Mouse (Mus musculus): ENCODE data around the gene Efna3.

The Efna3 gene

DNA sequence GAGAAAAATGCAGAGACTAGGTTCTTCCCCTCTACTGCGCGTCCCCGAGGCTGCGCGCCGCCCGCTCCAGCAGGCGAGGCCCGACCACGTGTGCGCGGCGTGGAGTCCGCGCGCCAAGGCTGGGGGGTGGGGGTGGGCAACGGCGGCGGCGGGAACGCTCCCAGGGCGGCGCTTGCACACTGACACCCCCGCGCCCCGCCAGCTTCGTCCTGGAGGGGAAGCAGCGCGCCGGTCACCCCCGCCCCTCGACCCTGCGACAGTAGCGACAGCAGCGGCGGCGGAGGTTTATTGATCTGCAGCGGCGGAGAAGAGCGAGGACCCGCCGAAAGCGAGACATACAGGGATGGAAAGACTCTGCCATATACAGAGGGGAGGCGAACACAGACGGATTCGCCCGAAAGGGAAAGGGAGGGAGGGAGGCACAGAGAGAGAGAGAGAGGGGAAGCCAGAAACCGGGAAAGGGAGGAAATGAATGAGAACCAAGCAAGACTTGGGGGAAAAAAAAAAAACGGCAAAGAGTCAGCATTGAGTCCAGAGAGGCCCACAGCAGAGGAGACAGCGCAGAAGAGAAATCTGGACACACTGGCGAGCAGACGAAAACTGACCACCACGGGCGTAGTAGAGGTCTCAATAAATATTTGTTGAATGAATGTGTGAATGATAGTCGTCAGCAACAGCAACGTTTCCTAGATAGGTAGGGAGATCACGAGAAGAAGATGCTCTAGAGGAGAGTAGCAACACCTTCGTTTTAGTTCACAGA, 3.0 kb downstream of the Efna3 start:
- in situ Hi-C loops (cut with MboI; ENCODE audit: unreplicated experiment in 2 of 2) = loop anchor here in 1 of 2 experiments (10.0 kb wide), 1 partner anchor 535 kb away; no protein-coding TSS in a partner anchor

DNA sequence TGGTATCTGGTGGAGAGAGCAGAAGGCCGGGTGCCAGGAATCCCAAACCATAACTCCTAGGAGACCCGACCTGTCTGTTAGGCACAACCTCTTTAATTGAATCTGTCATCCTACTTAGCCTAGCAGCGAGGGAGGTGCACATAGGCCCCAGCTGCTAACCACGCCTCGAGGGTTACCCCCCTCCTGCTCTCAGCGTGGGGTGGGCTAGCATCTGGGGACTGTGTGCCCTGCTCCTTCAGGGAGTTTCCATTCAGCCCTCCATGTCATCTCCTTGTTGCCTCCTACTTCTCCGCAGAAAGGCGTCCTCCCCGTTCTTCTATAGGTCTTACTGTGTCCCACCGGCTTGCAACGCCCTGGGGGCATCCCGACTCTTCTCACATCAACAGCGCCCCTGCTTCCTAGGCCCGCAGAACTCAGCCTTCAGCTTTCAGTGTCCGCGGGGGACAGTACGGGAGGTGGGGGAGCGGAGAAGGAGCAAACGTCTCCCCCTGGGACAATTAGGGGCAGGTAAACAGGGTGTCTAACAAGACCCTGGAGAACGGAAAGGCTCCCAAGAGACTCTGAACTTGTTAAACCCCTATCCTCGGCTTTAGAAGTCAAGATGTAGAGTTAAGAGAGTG, 3.7 kb downstream of the Efna3 start:
- in situ Hi-C loops (cut with MboI; ENCODE audit: unreplicated experiment in 2 of 2) = no loop called here

DNA sequence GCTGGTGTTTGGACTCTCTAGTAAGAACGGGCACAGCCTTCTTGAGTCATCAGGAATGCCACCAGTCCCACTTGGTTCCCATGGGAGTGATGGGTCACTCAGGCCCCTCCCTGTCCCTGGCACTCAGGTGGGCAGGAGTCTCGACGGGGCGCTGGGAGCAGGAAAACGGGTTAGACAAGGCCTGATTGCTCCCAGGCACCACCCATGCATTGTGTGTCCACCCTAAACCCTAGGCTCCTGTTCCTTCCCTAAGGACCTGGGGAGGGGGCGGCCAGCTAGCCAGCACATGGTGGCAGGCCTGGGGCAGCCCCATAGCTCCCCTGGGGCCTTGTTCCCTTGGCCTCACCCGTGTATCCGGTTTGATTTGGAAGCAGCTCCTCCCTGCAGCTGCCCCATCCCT, 4.4 kb downstream of the Efna3 start:
- in situ Hi-C loops (cut with MboI; ENCODE audit: unreplicated experiment in 2 of 2) = no loop called here

DNA sequence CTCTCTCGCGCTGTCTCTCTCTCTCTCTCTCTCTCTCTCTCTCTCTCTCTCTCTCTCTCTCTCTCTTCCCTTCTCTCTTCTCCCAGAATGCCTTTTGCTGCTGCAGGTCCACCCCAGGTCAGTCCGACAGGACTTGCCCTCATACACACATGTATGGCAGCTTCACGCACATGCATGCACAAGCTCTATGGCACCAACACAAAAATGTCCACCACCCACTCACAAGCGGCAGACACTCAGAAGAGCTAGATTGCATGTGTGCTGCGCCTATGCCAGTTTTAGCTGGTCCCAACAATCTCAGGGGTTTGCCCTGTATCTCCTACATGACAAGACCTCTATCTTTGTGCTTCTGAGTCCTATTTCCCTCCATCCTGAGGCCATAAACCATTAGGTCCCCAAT, 5.5 kb downstream of the Efna3 start:
- in situ Hi-C loops (cut with MboI; ENCODE audit: unreplicated experiment in 2 of 2) = no loop called here

DNA sequence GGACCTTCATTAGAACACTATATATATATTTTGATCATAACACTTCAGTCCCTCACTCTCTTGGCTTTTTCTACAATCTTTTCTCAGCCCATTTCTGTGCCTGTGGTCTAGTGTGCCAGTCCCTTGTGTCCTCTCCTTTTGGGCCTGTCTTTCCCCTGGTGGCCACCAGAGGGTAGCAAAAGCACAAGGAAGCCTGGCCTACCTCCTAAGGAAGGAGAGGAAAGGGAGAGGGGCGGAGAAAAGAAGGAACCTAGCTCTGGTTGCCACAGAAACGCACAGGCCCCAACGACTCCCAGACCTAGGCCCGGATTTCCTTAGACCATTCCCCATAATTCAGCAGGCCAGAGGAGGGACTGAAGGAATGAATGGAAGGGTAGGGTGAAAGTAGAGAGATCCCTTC, 5.9 kb downstream of the Efna3 start:
- in situ Hi-C loops (cut with MboI; ENCODE audit: unreplicated experiment in 2 of 2) = no loop called here

DNA sequence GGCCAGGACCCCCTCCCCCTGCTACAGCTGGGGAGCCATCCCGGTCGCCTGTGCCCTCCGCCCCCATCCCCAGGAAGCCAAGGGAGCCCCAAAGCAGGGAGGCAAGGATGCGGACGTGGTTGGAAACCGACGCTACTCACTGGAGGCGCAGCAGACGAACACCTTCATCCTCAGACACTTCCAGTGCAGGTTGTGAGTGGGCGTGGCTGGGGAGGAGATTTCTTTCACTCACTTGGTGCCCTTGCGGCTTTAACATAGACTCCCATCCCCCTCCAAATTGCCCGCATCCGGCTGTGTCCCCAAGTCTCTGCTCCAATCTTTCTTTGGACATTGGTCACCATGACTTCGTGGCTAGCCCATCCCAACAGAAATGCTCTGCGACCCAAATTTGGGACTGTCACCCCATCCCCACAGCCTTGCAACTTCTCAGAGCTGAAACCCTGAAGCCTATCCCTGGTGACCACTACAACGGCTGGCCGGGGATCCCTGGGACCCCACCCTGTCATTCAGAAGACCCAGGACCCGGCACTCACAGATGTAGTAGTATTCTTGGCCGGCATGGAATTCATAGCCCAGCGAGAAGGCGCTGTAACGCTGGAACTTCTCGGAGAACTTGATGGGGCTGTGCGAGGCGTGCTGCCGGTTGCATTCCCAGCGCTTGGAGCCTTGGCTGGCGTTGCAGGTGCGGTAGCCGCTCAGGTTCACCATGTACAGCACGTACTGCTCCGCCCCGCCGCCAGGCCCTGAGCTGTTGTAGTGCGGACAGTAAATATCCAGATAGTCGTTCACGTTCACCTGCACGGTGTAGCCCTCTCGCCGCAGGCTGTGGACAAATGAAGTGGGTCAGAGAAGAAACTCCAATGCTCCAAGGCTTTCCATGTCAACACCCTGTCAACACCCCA, 6.6 kb downstream of the Efna3 start:
- in situ Hi-C loops (cut with MboI; ENCODE audit: unreplicated experiment in 2 of 2) = no loop called here

DNA sequence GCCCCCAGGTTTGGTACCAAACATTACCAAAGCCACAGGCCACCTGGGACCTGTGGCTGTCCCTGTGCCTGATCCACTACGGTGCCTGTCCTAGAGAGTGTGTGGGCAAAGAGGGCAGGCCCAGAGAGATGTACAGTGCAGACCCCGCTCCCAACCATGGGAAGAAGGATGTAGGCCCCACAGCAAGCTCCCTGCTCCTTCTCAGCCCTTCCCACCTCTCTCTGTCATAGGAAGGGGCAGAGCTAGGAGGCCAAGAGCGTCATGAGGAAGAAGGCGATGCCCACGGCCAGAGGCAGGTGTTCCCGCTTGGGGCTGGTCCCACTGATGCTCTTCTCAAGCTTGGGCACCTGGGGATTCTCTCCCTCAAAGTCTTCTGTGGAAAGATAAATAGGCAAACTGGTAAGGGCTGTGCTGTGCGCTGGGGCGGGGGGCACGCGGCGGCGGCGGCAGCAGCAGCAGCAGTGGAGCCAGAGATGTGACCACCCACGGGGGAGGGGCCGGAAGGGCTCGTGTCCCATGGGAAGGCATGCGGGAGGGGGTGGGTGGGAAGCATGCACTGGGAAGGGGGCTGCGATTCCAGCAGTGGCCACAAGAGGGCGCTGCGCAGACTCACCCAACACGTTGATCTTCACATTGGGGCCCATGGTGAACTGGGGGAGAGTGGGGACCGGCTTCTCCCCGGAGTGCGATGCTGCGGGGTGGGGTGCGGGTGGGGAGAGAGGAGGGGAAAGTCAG, 7.4 kb downstream of the Efna3 start:
- in situ Hi-C loops (cut with MboI; ENCODE audit: unreplicated experiment in 2 of 2) = no loop called here

DNA sequence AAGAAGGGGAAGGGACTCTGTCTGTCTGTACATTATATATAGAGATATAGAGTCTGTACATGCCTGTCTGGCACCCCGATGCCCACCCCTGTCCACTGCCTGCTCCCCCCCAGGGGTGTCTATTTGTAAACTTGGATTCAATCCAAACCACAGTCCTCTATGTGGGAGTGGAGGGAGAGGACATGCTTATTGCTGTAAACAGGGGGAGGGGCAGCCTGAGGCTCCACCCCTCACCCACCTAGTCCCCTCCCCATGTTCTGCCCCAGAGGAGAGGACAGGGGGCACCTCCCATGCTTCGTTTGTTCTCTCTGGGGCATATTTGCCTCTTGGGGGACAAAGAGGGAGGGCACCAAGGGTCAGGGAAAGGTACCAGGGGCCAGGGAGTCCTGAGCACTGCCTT, 8.0 kb downstream of the Efna3 start:
- in situ Hi-C loops (cut with MboI; ENCODE audit: unreplicated experiment in 2 of 2) = no loop called here

DNA sequence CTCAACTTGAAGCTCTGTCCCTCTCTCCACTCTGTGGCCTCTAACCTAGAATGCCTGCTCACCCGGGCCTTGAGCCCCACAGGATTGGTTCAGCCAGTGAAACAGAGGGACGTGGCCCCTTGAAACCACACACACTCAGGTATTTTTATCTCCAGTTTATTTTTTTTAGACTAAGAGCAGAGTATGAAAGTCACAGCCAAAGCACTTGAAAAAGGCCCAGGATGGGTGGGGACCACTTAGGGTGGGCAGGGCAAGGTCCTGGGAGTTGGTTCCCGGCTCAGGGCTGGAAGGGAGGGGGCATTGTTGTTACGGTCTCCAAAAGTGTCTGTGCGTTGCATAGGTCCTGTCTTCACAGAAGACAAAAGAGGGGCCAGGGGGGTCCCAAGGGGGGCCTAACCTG, 8.4 kb downstream of the Efna3 start:
- in situ Hi-C loops (cut with MboI; ENCODE audit: unreplicated experiment in 2 of 2) = no loop called here

DNA sequence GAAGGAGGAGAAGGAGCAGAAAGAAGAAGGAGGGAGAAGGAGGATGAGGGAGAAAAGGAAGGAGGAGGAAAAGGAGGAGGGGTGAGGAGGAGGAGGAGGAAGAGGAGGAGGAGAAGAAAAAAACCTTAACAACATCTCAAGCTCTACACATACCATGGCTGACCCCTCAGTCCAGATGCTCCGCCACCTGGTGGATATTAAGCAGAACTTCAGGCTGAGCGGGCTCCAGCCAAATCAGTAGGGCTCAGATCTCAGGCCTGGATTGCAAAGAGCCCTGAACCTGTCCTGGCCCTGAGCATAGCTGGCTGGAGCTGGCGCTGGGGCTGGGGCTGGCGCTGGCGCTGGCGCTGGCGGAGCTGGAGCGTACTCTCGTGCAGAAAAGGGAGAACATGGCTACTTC, 14.7 kb downstream of the Efna3 start:
- in situ Hi-C loops (cut with MboI; ENCODE audit: unreplicated experiment in 2 of 2) = loop anchor here (5.0 kb wide), 1 partner anchor 61 kb away; the partner anchor contains the start of genes Krtcap2 (in 2 of the 2) and Trim46 (in 2 of the 2)

DNA sequence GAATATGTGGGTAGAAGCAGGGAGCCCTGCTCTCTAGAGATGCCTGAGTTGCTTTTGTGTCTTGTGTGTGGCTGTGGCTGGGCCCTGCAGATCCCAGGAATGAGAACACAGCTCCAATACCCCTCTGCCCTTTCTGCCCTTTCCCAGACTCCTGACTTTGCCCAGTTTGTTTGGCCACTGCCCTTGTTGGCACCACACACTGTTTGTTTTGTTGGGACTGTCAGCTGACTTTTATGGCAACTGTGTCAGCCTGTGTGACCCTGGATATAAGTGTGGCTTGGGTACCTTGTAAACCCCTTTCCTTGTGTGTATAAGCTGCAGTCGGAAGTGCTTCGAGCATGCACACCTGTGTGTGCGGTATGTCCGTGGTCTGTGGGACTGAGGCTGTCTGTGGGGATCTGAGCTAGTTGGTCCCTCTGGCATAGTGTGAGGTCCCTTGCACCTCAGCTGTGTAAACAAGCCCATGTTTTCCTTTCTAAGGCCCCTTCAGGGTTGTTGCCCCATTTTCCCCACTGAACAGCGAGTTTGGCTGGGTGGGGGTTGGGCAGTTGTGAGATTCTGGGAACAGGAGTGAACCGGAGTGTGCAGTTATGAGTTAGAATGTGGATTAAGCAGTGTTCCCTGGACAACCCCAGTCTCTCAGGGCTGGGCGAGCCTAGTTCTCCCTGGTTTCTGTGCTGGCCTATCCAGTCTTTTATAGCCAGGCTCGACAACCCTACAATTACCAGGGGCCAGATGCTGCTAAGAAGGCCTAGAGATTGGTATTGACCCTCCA, 17.0 kb downstream of the Efna3 start:
- in situ Hi-C loops (cut with MboI; ENCODE audit: unreplicated experiment in 2 of 2) = loop anchor here (5.0 kb wide), 1 partner anchor 58 kb away; the partner anchor contains the start of genes Krtcap2 (in 2 of the 2) and Trim46 (in 2 of the 2)

DNA sequence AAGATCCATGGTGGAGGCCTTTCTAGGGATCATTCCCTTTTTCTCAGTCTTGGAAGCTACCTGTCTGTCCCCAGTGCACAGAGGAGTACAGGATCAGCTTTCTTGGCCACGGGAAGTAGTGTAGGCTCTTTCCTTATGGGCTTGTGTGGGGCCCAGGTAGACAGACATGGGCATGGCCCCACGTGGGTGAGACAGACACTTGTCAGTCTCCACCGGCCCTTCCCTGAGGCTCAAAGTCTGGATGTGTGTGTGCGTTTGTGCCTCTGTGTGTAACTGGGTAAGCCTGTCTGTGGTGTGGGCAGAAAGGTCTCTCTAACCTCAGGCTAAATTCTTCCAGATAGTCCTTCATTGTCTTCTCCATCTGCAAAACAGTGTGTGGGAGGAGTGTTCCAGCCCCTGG, 17.7 kb downstream of the Efna3 start:
- in situ Hi-C loops (cut with MboI; ENCODE audit: unreplicated experiment in 2 of 2) = loop anchor here (5.0 kb wide), 1 partner anchor 58 kb away; the partner anchor contains the start of genes Krtcap2 (in 2 of the 2) and Trim46 (in 2 of the 2)

DNA sequence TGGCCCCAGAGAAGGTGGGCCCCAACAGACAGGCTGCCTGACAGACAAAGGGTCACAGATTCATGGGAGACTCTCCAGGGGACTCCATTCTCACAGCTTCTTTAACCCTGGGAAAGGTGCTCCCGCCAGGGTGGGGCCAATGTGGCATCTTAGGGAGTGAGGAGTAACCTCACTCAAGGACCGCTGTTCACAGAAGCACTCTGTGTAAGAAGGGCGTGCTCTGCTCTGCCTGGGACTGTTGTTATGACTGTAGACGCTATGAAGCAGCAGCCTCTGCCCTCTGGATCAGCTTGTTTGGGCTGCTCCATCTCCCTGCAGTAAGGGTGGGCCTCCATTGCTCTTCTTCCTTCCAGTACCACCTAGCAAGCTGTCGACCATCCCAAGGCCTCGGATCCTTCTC, 18.3 kb downstream of the Efna3 start:
- in situ Hi-C loops (cut with MboI; ENCODE audit: unreplicated experiment in 2 of 2) = no loop called here

DNA sequence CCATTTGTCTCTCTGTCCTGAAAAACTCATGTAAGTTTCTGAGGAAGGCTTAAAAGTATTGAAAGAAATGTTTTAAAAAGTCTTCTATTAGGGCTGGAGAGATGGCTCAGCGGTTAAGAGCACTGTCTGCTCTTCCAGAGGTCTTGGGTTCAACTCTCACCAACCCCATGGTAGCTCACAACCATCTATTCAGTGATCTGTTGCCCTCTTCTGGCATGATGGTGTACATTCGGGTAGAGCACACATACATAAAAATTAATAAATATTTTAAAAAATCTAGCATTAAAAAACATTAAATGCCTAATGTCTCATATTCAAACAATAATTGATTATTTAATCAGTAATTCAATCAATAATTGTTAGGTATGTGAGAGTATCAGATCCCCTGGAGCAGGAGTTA, 22.3 kb downstream of the Efna3 start:
- in situ Hi-C loops (cut with MboI; ENCODE audit: unreplicated experiment in 2 of 2) = no loop called here

DNA sequence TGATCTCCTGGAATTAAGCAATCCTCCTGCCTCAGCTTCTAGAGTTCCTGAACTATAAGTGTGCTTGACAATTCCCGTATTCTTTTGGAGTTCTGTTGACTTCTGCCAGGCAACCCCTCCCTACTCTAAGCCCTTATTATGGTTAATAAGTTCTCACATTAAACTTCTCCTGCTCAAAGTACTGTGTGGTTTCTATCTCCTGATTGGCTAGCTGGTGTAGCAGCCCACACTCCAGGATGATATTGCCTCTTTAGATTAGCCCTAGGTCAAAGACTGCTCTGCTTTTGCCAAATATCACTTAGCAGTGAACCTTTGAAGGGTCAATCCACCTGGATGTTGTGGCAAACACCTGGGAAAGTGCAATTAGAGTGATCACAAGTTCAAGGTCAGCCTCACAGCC, 22.7 kb downstream of the Efna3 start:
- in situ Hi-C loops (cut with MboI; ENCODE audit: unreplicated experiment in 2 of 2) = no loop called here

DNA sequence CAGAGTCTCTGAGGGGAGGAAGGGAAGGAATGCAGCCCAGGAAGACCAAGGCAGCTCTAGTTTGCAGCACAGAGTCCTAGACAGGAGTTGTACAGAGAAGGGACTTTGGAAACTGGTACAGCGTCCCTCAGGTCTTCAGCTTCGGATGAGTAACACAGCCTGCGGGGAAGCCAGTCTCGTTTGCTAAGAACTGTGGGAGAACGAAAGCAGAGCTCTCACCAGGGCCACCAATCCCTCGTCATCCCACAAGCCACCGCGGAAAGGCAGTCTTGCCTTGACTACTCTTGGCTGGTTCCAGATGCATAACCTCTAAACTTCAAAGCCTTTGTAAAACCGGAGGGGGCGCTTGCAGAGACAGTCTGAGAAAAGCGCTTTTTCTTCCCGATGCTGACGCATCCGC, 23.3 kb downstream of the Efna3 start:
- in situ Hi-C loops (cut with MboI; ENCODE audit: unreplicated experiment in 2 of 2) = no loop called here

DNA sequence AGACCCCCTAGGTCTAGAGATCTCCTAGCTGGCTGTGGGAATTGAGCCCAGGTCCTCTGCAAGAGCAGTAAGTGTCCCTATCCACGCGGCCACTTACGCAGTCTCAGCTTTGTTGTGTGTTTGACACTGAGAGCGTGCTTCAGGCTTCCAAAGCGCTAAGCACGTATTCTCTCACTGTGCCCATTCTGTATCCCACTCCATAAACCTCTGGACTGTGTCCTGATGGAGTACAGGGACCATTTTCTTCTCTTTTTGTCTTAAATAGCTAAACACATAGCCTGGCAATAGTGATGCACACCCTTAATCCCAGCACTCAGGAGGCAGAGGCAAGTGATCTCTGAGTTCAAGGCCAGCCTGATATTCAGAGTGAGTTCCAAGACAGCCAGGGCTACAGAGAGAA, 23.9 kb downstream of the Efna3 start:
- in situ Hi-C loops (cut with MboI; ENCODE audit: unreplicated experiment in 2 of 2) = no loop called here

DNA sequence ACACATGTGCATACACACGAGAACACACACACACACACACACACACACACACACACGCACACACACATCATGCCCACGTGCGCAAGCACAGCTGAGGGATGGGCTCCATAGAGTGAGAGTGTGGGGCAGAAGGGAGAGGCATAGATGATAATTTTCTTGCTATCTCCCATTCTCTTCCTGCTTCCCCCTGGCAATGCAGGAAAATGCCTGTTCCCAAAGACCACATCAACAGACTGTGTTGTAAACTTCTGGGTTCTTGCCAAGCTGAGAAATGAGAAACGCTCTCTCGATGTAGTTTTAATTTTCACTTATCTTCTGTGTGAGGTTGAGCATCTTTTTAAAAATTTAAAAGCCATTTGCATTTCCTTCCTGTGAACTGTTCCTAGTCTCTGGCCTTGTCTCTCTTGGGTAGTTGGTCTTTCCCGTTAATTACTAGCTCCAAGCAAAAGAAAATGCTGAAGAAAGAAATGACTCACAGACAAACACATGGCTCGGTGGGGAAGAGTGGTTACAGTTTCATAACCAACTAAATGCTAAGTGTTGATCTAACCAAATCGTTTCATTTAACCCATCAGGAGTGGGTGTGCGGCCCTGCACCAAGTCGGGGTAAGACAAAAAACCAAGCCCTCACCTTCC, 25.9 kb downstream of the Efna3 start:
- in situ Hi-C loops (cut with MboI; ENCODE audit: unreplicated experiment in 2 of 2) = no loop called here

DNA sequence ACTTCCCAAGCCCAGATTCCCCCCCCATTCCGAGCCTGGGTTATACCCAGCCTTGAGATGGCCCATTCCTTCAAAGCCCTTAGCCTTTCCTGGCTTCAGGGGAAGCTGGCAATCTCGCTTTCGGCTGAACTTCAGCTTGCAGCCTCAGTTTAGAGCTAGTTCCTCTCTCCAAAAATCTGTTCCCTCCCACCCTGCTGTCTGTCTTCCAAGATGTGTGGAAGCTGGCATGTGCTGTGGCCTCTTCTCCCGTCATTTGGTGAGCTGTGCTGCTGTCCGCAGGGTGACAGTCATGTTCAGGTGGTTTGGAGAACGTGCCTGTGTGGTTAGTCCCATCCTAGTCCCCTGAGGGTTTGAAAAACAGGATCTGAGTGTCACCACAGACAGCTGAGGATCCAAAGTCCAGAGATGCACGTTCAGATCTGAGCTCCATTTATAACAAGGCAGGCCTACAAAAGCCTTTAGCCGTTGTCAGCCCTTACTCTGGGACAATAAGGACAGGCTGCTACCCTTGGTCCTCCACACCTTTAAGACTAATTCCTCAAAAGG, 27.0 kb downstream of the Efna3 start:
- in situ Hi-C loops (cut with MboI; ENCODE audit: unreplicated experiment in 2 of 2) = no loop called here
